ENCODE assay signal across 8 mouse cellular contexts in genomic region chr2:92845061-92845769, GRCm38 (mm10).
DNase-seq lines count a peak whose midpoint lies in the region; ATAC-seq and TF ChIP-seq lines count a peak whose summit lies in the region.

No protein-coding gene starts in this region.

- WGBS in heart, embryonic 12.5 days, result 54% methylated on average over 14 of the region's 14 CpGs
- 31% methylated on average over 14 of the region's 14 CpGs for WGBS in intestine, postnatal 0 days
- 16% methylated on average over 14 of the region's 14 CpGs for WGBS in lung, embryonic 14.5 days

- ATAC-seq in heart, embryonic 12.5 days (ENCODE audit: insufficient number of reproducible peaks, low FRiP score), result no peak
- no peak for ATAC-seq in intestine, postnatal 0 days
- peak; percentile 78 for ATAC-seq in lung, embryonic 14.5 days (ENCODE audit: insufficient read depth)
- ATAC-seq in inflammation-experienced regulatory T-cells, adult 6 months, result no peak

- H3K9ac ChIP-seq in heart, embryonic 12.5 days, result no peak overlapping the region
- no peak overlapping the region for H3K9ac ChIP-seq in intestine, postnatal 0 days (ENCODE audit: low read depth, low read length)
- H3K9ac ChIP-seq in lung, embryonic 14.5 days, result no peak overlapping the region

- H3K9me3 ChIP-seq in heart, embryonic 12.5 days (replicated peaks), result no peaks in the 10 kb centered on the region
- H3K9me3 ChIP-seq in intestine, postnatal 0 days (ENCODE audit: control insufficient read depth), result no peaks in the 10 kb centered on the region
- no peaks in the 10 kb centered on the region for H3K9me3 ChIP-seq in lung, embryonic 14.5 days (ENCODE audit: low read depth, low read length)

- H3K4me1 ChIP-seq in heart, embryonic 12.5 days (replicated peaks), result peaks cover 6% of the 10 kb centered on the region
- H3K4me1 ChIP-seq in intestine, postnatal 0 days (replicated peaks; ENCODE audit: control insufficient read depth, insufficient read depth, low read length), result no peaks in the 10 kb centered on the region
- H3K4me1 ChIP-seq in lung, embryonic 14.5 days (ENCODE audit: insufficient read depth), result peaks cover 14% of the 10 kb centered on the region

- no peak overlapping the region for H3K27ac ChIP-seq in heart, embryonic 12.5 days (ENCODE audit: poor library complexity, severe bottlenecking)
- no peak overlapping the region for H3K27ac ChIP-seq in intestine, postnatal 0 days (ENCODE audit: low read depth, low read length)
- H3K27ac ChIP-seq in lung, embryonic 14.5 days (ENCODE audit: low read depth), result peak overlapping the region; percentile 87

- no peak overlapping the region for H3K4me2 ChIP-seq in heart, embryonic 12.5 days
- H3K4me2 ChIP-seq in intestine, postnatal 0 days (replicated peaks; ENCODE audit: low read depth), result 0 out of 2 replicates have a peak overlapping the region, but pooled peaks have one; percentile 10
- H3K4me2 ChIP-seq in lung, embryonic 14.5 days, result peak overlapping the region; percentile 37

- no peak for TF ChIP-seq CTCF in brain, embryonic 14.5 days (IDR thresholded peaks at IDR 0.05; ENCODE audit: borderline replicate concordance, extremely low read depth, insufficient read depth, insufficient read length)
- no peak for TF ChIP-seq CTCF in intestine, postnatal 0 days (IDR thresholded peaks at IDR 0.05; ENCODE audit: low read depth)
- no peak for TF ChIP-seq CTCF in lung, embryonic 14.5 days (IDR thresholded peaks at IDR 0.05; ENCODE audit: low read depth)

- 0 out of 2 replicates have a peak, but pooled peaks cover 3% of the 10 kb centered on the region for H3K27me3 ChIP-seq in heart, embryonic 12.5 days (replicated peaks)
- no peaks in the 10 kb centered on the region for H3K27me3 ChIP-seq in intestine, postnatal 0 days (replicated peaks; ENCODE audit: control insufficient read depth, insufficient read depth, low read length)
- no peaks in the 10 kb centered on the region for H3K27me3 ChIP-seq in lung, embryonic 14.5 days (ENCODE audit: insufficient read depth, low read length)

- H3K36me3 ChIP-seq in heart, embryonic 12.5 days, result no peaks in the 10 kb centered on the region
- H3K36me3 ChIP-seq in intestine, postnatal 0 days (ENCODE audit: control insufficient read depth, insufficient read depth), result no peaks in the 10 kb centered on the region
- no peaks in the 10 kb centered on the region for H3K36me3 ChIP-seq in lung, embryonic 14.5 days (ENCODE audit: insufficient read depth)

- peak; percentile 94 for DNase-seq in heart, adult 11 months
- DNase-seq in brain, embryonic 14.5 days (ENCODE audit: low read depth), result peak; percentile 80
- DNase-seq in gastrocnemius, adult 18-20 months (ENCODE audit: low spot score), result peak; percentile 20
- DNase-seq in lung, embryonic 14.5 days, result peak; percentile 77
- DNase-seq in ovary, postnatal 36 days (ENCODE audit: low spot score), result peak; percentile 65

- no peak overlapping the region for H3K4me3 ChIP-seq in heart, embryonic 12.5 days
- no peak overlapping the region for H3K4me3 ChIP-seq in intestine, postnatal 0 days (ENCODE audit: low read depth, low read length)
- H3K4me3 ChIP-seq in lung, embryonic 14.5 days (ENCODE audit: low read depth, low read length), result no peak overlapping the region

- TF ChIP-seq POLR2A in brain, embryonic 14.5 days (IDR thresholded peaks at IDR 0.05; ENCODE audit: borderline replicate concordance, extremely low read depth, insufficient read depth, insufficient read length, poor library complexity, severe bottlenecking), result no peak

Comparison
In these comparisons a context has a peak if more than half of its experiments do, and no peak if none do; other contexts are left out.
1. DNase-seq: peak in every context shown above with its lines; median percentile 94 in heart, adult 11 months; 80 in brain, embryonic 14.5 days; 77 in lung, embryonic 14.5 days; 65 in ovary, postnatal 36 days; 20 in gastrocnemius, adult 18-20 months.